In genomic region chr2:166142561-166143112, GRCm38 (mm10) we compare ENCODE assay signal across 7 mouse cellular contexts. TPM values are rescaled to one million over a fixed set of nuclear protein-coding genes. Genes with fewer than 3 reads are reported as not detected.
DNase-seq lines count a peak whose midpoint lies in the region; ATAC-seq and TF ChIP-seq lines count a peak whose summit lies in the region.

No protein-coding gene starts in this region.

- peak overlapping the region; percentile 62 for H3K27ac ChIP-seq in hindbrain, embryonic 16.5 days (ENCODE audit: low read depth, low read length)
- H3K27ac ChIP-seq in limb, embryonic 10.5 days = peak overlapping the region; percentile 85
- H3K27ac ChIP-seq in stomach, postnatal 0 days (replicated peaks) = peak overlapping the region; percentile 75

- H3K27me3 ChIP-seq in hindbrain, embryonic 16.5 days (replicated peaks; ENCODE audit: control insufficient read depth, insufficient read depth, low read length) = no peaks in the 10 kb centered on the region
- H3K27me3 ChIP-seq in limb, embryonic 10.5 days (ENCODE audit: low read depth, poor library complexity, severe bottlenecking) = no peaks in the 10 kb centered on the region
- no peaks in the 10 kb centered on the region for H3K27me3 ChIP-seq in stomach, postnatal 0 days (ENCODE audit: control insufficient read depth, insufficient read depth, low read length)

- no peak for TF ChIP-seq EP300 in stomach, postnatal 0 days (optimal IDR thresholded peaks at IDR 0.05)

- H3K36me3 ChIP-seq in hindbrain, embryonic 16.5 days (ENCODE audit: control insufficient read depth, insufficient read depth, low read length) = no peaks in the 10 kb centered on the region
- peaks cover 92% of the 10 kb centered on the region for H3K36me3 ChIP-seq in limb, embryonic 10.5 days
- H3K36me3 ChIP-seq in stomach, postnatal 0 days (ENCODE audit: control insufficient read depth, insufficient read depth, low read length) = no peaks in the 10 kb centered on the region

- peaks cover 11% of the 10 kb centered on the region for H3K4me1 ChIP-seq in hindbrain, embryonic 16.5 days (ENCODE audit: control insufficient read depth, insufficient read depth, low read depth, low read length)
- peaks cover 71% of the 10 kb centered on the region for H3K4me1 ChIP-seq in limb, embryonic 10.5 days
- peaks cover 13% of the 10 kb centered on the region; the same call in 1 of the 2 replicates for H3K4me1 ChIP-seq in stomach, postnatal 0 days (replicated peaks; ENCODE audit: control insufficient read depth, insufficient read depth)

- ATAC-seq in hindbrain, embryonic 16.5 days = peak; percentile 75
- peak; percentile 74 for ATAC-seq in stomach, postnatal 0 days (ENCODE audit: low FRiP score, low TSS enrichment)

- peak overlapping the region; percentile 20; the same call in 1 of the 2 replicates for H3K4me2 ChIP-seq in hindbrain, embryonic 16.5 days (ENCODE audit: low read length)
- H3K4me2 ChIP-seq in stomach, postnatal 0 days (replicated peaks; ENCODE audit: low read depth) = peak overlapping the region; percentile 8; the same call in 1 of the 2 replicates

- peak; percentile 63 for DNase-seq in retina, postnatal 1 day
- no peak for DNase-seq in retina, embryonic 14.5 days (ENCODE audit: low spot score)
- DNase-seq in fibroblast of lung, adult 2 months (ENCODE audit: low read depth) = peak; percentile 84
- peak; percentile 49 for DNase-seq in limb, embryonic 10.5 days (ENCODE audit: low spot score)
- DNase-seq in stomach, postnatal 0 days (ENCODE audit: low spot score) = peak; percentile 80
- no peak for DNase-seq in cerebellum, postnatal 10 days

- no peaks in the 10 kb centered on the region for H3K9me3 ChIP-seq in hindbrain, embryonic 16.5 days (ENCODE audit: control insufficient read depth, low read length)
- no peaks in the 10 kb centered on the region for H3K9me3 ChIP-seq in limb, embryonic 10.5 days (replicated peaks)
- H3K9me3 ChIP-seq in stomach, postnatal 0 days (ENCODE audit: control insufficient read depth, low read length) = no peaks in the 10 kb centered on the region

- peak overlapping the region; percentile 14; the same call in 1 of the 2 replicates for H3K9ac ChIP-seq in hindbrain, embryonic 16.5 days (ENCODE audit: low read depth, low read length)
- 0 out of 2 replicates have a peak overlapping the region, but pooled peaks have one; percentile 35 for H3K9ac ChIP-seq in stomach, postnatal 0 days (ENCODE audit: low read length)

- 36% methylated on average over 19 of the region's 19 CpGs for WGBS in hindbrain, embryonic 16.5 days
- 56% methylated on average over 19 of the region's 19 CpGs for WGBS in limb, embryonic 10.5 days
- WGBS in stomach, postnatal 0 days = 32% methylated on average over 19 of the region's 19 CpGs

- H3K4me3 ChIP-seq in hindbrain, embryonic 16.5 days (ENCODE audit: low read length) = no peak overlapping the region
- peak overlapping the region; percentile 18; the same call in 1 of the 2 replicates for H3K4me3 ChIP-seq in limb, embryonic 10.5 days
- no peak overlapping the region for H3K4me3 ChIP-seq in stomach, postnatal 0 days (ENCODE audit: low read depth, low read length)

- TF ChIP-seq CTCF in stomach, postnatal 0 days (IDR thresholded peaks at IDR 0.05; ENCODE audit: low read depth) = no peak

RNA-seq across cellular contexts. Expression of gene Sulf2, which starts 12.8 kb away (rescaled TPM):
- 73.6 and 101 TPM in 2 replicates for polyA plus RNA-seq in hindbrain, embryonic 16.5 days (2015; fragmentation: Nextera tagmentation; extraction: Ambion mirVana)
- polyA plus RNA-seq in limb, embryonic 10.5 days (2016; fragmentation: Nextera tagmentation; extraction: Ambion mirVana) = 157 and 188 TPM in 2 replicates
- polyA plus RNA-seq in stomach, postnatal 0 days (2015; fragmentation: Nextera tagmentation; extraction: Ambion mirVana) = 44.2 and 49.1 TPM in 2 replicates

Comparison
In these comparisons a context has a peak if more than half of its experiments do, and no peak if none do; other contexts are left out.
1. DNase-seq: peak in retina, postnatal 1 day (single experiment), fibroblast of lung, adult 2 months (single experiment), limb, embryonic 10.5 days (single experiment) and stomach, postnatal 0 days (single experiment); none in retina, embryonic 14.5 days (single experiment) and cerebellum, postnatal 10 days (0 of 2).
2. Peak in every context shown above with its lines, with median percentiles within 50 percentile points of each other: H3K27ac ChIP-seq.